Mouse (Mus musculus): ENCODE data around the gene Calm2. TPM values are rescaled to one million over a fixed set of nuclear protein-coding genes. Genes with fewer than 3 reads are reported as not detected.

The Calm2 gene
- polyA plus RNA-seq, 1 experiment = 271 TPM

DNA sequence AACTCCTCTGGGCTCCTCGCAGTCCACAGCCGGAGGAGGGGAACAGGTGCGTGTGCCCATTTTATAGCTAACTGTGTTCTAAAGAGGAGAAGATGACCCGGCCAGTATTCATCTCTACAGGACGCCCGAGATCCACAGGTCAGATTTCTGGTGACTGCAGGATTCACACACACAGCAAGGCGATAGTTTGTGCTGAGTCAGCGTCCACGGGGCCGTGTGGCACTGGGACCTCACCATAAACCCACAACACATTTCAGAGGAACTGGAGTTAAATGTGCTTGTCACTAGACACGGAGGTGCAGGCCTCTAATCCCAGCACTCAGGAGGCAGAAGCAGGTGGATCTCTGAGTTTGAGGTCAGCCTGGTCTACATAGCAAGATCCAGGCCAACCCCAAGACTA lies 44.3 kb downstream of the Calm2 start:
- H3K4me2 ChIP-seq (ENCODE audit: low read depth) = no peak overlapping the region
- no peak overlapping the region for H3ac ChIP-seq (ENCODE audit: control insufficient read depth, insufficient read length)
- H3K4me3 ChIP-seq = no peak overlapping the region
- H3K27me3 ChIP-seq (ENCODE audit: control insufficient read depth, insufficient read depth, insufficient read length) = no peaks in the 10 kb centered on the region
- no peaks in the 10 kb centered on the region for H3K79me2 ChIP-seq (ENCODE audit: control insufficient read depth, insufficient read depth)
- no peak for TF ChIP-seq POLR2A (IDR thresholded peaks at IDR 0.05; ENCODE audit: insufficient read length, low read depth)
- no peak for TF ChIP-seq USF1 (IDR thresholded peaks at IDR 0.05; ENCODE audit: low read depth)
- no peak for TF ChIP-seq E2F4 (IDR thresholded peaks at IDR 0.05; ENCODE audit: insufficient read depth)
- no peak for TF ChIP-seq SRF (IDR thresholded peaks at IDR 0.05; ENCODE audit: control insufficient read depth, insufficient read length, low read depth)
- no peak for TF ChIP-seq REST (IDR thresholded peaks at IDR 0.05; ENCODE audit: insufficient read depth, insufficient read length)
- TF ChIP-seq MYOD1 (IDR thresholded peaks at IDR 0.05; ENCODE audit: control insufficient read depth in 1 of 3, insufficient read length in 2 of 3, low read depth in 2 of 3) = no peak
- TF ChIP-seq TCF3 (IDR thresholded peaks at IDR 0.05; ENCODE audit: insufficient read length, low read depth) = no peak
- TF ChIP-seq MAX (IDR thresholded peaks at IDR 0.05; ENCODE audit: low read depth) = no peak
- H3K36me3 ChIP-seq (ENCODE audit: control insufficient read depth, insufficient read depth) = no peaks in the 10 kb centered on the region

DNA sequence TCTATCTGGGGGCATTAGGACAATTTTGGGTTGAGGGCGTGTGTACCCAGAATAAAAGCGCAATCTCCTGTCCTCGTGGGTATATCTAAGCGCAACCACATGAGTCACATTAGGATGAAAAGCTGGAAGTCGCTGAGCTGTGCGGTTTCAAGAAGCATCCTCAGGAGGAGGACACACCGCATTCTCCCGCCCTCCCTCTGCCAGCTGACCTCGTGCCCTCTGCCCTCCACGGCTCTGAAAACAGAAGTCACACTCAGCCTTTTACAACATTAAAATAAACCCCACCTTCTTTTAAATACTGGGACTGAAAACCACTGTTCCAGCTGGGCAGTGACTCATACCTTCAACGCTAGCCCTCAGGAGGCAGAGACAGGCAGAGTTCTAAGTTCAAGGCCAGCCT lies 49.6 kb downstream of the Calm2 start:
- Histone ChIP-seq H3K79me2 (ENCODE audit: control insufficient read depth, insufficient read depth) (no peaks in the 10 kb centered on the region), H3K27me3 (ENCODE audit: control insufficient read depth, insufficient read depth, insufficient read length) (no peaks in the 10 kb centered on the region), H3K4me2 (ENCODE audit: low read depth) (no peak overlapping the region), H3K4me3 (no peak overlapping the region), H3K36me3 (ENCODE audit: control insufficient read depth, insufficient read depth) (no peaks in the 10 kb centered on the region), H3ac (ENCODE audit: control insufficient read depth, insufficient read length) (no peak overlapping the region)
- TF ChIP-seq TCF3 (IDR thresholded peaks at IDR 0.05; ENCODE audit: insufficient read length, low read depth) (no peak), POLR2AphosphoS2 (IDR thresholded peaks at IDR 0.05; ENCODE audit: insufficient read length, low read depth) (no peak), MYOG (IDR thresholded peaks at IDR 0.05; ENCODE audit: control insufficient read depth in 1 of 3, insufficient read depth in 1 of 3, insufficient read length in 2 of 3, low read depth in 2 of 3) (peak in 1 of 3 experiments; percentile 28)

DNA sequence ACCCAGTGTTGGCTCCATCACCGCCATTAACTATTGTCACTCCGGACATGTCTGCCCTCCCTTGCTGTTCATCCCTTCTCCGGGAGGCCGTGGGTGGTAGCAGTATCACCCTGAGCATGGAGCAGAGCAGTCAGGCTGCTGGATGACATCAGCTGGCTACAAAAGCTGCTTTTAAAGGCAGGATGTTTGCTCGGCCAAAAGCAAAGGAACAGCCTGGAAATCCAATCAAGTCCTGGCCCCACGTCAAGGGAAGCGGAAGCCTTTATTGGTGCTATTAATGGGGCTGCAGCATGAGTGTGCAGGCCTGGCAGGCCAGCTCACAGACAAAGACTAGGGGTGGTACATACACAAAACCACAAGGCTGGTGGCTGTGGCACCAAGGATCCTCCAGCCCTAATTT lies 55.5 kb downstream of the Calm2 start:
- Histone ChIP-seq H3ac (ENCODE audit: control insufficient read depth, insufficient read length) (no peak overlapping the region), H3K79me2 (ENCODE audit: control insufficient read depth, insufficient read depth) (no peaks in the 10 kb centered on the region), H3K27me3 (ENCODE audit: control insufficient read depth, insufficient read depth, insufficient read length) (no peaks in the 10 kb centered on the region), H3K4me3 (no peak overlapping the region), H3K4me2 (ENCODE audit: low read depth) (no peak overlapping the region), H3K36me3 (ENCODE audit: control insufficient read depth, insufficient read depth) (no peaks in the 10 kb centered on the region)
- TF ChIP-seq E2F4 (IDR thresholded peaks at IDR 0.05; ENCODE audit: insufficient read depth) = no peak
- TF ChIP-seq REST (IDR thresholded peaks at IDR 0.05; ENCODE audit: insufficient read depth, insufficient read length) = no peak
- no peak for TF ChIP-seq POLR2AphosphoS2 (IDR thresholded peaks at IDR 0.05; ENCODE audit: insufficient read length, low read depth)
- TF ChIP-seq MAX (IDR thresholded peaks at IDR 0.05; ENCODE audit: low read depth) = no peak
- no peak for TF ChIP-seq CEBPB (IDR thresholded peaks at IDR 0.05; ENCODE audit: insufficient read depth, poor library complexity, severe bottlenecking)
- no peak for TF ChIP-seq MYOG (IDR thresholded peaks at IDR 0.05; ENCODE audit: control insufficient read depth in 1 of 3, insufficient read depth in 1 of 3, insufficient read length in 2 of 3, low read depth in 2 of 3)
- TF ChIP-seq USF1 (IDR thresholded peaks at IDR 0.05; ENCODE audit: low read depth) = no peak
- TF ChIP-seq MYOD1 (IDR thresholded peaks at IDR 0.05; ENCODE audit: control insufficient read depth in 1 of 3, insufficient read length in 2 of 3, low read depth in 2 of 3) = no peak
- no peak for TF ChIP-seq TCF3 (IDR thresholded peaks at IDR 0.05; ENCODE audit: insufficient read length, low read depth)
- no peak for TF ChIP-seq POLR2A (IDR thresholded peaks at IDR 0.05; ENCODE audit: insufficient read length, low read depth)
- no peak for TF ChIP-seq TCF12 (IDR thresholded peaks at IDR 0.05; ENCODE audit: insufficient read depth, poor library complexity, severe bottlenecking)
- TF ChIP-seq SRF (IDR thresholded peaks at IDR 0.05; ENCODE audit: control insufficient read depth, insufficient read length, low read depth) = no peak

DNA sequence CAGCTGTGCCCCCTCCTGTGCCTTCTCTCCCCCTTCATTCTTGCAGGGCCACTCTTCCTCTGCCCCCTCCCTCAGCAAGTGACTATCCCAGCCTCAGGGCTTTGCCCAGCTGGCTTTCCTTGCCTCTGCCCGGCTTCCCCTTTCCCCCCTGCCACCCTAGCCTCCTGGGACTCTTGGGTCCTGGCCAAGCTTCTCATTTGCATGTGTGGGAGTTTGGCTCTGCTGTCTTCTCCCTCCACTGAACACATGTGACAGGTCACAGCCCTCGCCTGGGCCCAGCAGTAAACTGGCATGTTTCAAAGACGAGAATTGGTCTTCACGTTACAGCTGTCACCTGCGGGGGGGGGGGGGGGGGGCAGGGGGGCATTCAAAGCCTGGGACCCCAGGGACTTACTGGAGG lies 59.7 kb downstream of the Calm2 start:
- H3K4me3 ChIP-seq = no peak overlapping the region
- H3K4me2 ChIP-seq (ENCODE audit: low read depth) = no peak overlapping the region
- no peak overlapping the region for H3ac ChIP-seq (ENCODE audit: control insufficient read depth, insufficient read length)
- no peaks in the 10 kb centered on the region for H3K27me3 ChIP-seq (ENCODE audit: control insufficient read depth, insufficient read depth, insufficient read length)
- H3K36me3 ChIP-seq (ENCODE audit: control insufficient read depth, insufficient read depth) = no peaks in the 10 kb centered on the region
- H3K79me2 ChIP-seq (ENCODE audit: control insufficient read depth, insufficient read depth) = no peaks in the 10 kb centered on the region
- TF ChIP-seq USF1 (IDR thresholded peaks at IDR 0.05; ENCODE audit: low read depth) = no peak
- TF ChIP-seq MYOG (IDR thresholded peaks at IDR 0.05; ENCODE audit: control insufficient read depth in 1 of 3, insufficient read depth in 1 of 3, insufficient read length in 2 of 3, low read depth in 2 of 3) = peak in 1 of 3 experiments; percentile 7
- no peak for TF ChIP-seq TCF3 (IDR thresholded peaks at IDR 0.05; ENCODE audit: insufficient read length, low read depth)

DNA sequence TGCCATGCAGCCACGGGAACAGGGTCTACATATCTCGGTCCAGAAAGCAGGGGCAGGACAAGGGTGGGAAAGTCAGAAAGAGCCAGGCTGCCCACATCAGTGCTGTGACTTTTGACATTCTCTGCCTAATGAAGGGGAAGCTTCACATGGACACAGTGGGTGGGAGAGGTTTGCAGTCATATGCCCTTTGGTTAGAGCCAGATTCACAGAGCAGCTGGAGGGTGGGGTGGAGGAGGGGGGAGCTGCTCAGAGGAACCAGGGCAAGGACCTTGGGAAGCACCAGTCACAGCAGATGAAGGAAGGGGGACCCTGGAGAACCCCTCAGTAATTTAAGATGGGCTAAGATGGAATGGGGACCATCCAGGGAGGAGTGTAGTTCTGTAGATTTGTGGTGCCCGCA lies 60.9 kb downstream of the Calm2 start:
- Histone ChIP-seq H3K4me2 (ENCODE audit: low read depth) (no peak overlapping the region), H3K36me3 (ENCODE audit: control insufficient read depth, insufficient read depth) (no peaks in the 10 kb centered on the region), H3K27me3 (ENCODE audit: control insufficient read depth, insufficient read depth, insufficient read length) (no peaks in the 10 kb centered on the region), H3K79me2 (ENCODE audit: control insufficient read depth, insufficient read depth) (no peaks in the 10 kb centered on the region), H3K4me3 (no peak overlapping the region), H3ac (ENCODE audit: control insufficient read depth, insufficient read length) (no peak overlapping the region)
- peak in 1 of 3 experiments; percentile 25 for TF ChIP-seq MYOG (IDR thresholded peaks at IDR 0.05; ENCODE audit: control insufficient read depth in 1 of 3, insufficient read depth in 1 of 3, insufficient read length in 2 of 3, low read depth in 2 of 3)
- no peak for TF ChIP-seq REST (IDR thresholded peaks at IDR 0.05; ENCODE audit: insufficient read depth, insufficient read length)

Other genes starting within 250 kb of the Calm2 start
- 59.1 TPM for gene Mcfd2, start 181.0 kb downstream of the Calm2 start, polyA plus RNA-seq (2012; fragmentation: generic; extraction: Trizol)
- gene Ttc7, start 164.0 kb downstream of the Calm2 start, polyA plus RNA-seq (2012; fragmentation: generic; extraction: Trizol) = 15.2 TPM
- gene Stpg4, start 19.2 kb downstream of the Calm2 start, polyA plus RNA-seq (2012; fragmentation: generic; extraction: Trizol) = not detected
- not detected for gene Epcam, start 189.0 kb upstream of the Calm2 start, polyA plus RNA-seq (2012; fragmentation: generic; extraction: Trizol)
- gene Msh2, start 225.4 kb upstream of the Calm2 start, polyA plus RNA-seq (2012; fragmentation: generic; extraction: Trizol) = 4.6 TPM